Mouse (Mus musculus) limb, embryonic 14.5 days (tissue): ENCODE measurements at regions not wholly inside any gene's neighbourhood (a gene's known extent, or its start where the extent isn't known, plus 50 kb on each side); places are given as distances from the start of the nearest gene placed in this dataset.

Experiments
- ATAC-seq: fragments of 200-750 bp; cut with Nextera tagmentation; 2 replicates; pipeline ENCODE4 v1.8.0; 2017; ENCODE audit warnings: low read depth, moderate number of reproducible peaks, moderate TSS enrichment; ENCODE audit not compliant: low FRiP score
- DNase-seq: peaks from one replicate; pipeline ENCODE4 v3.0.0-alpha.2; 2015; ENCODE audit warnings: low spot score
- H3K27ac ChIP-seq: fragments of 300-500 bp; sonication (generic); replicated peaks from 2 replicates; pipeline ENCODE4 v1.5.1; 2014; ENCODE audit warnings: low read depth, mild to moderate bottlenecking, low read length, moderate library complexity, mixed read lengths
- H3K27me3 ChIP-seq: fragments of 300-500 bp; sonication (generic); 2 replicates; pipeline ENCODE4 v1.6.1; 2014; ENCODE audit warnings: low read length, mixed read lengths; ENCODE audit not compliant: control insufficient read depth, insufficient read depth
- H3K36me3 ChIP-seq: fragments of 300-500 bp; sonication (generic); 2 replicates; pipeline ENCODE4 v1.6.1; 2014; ENCODE audit warnings: mild to moderate bottlenecking, low read length, moderate library complexity, mixed read lengths; ENCODE audit not compliant: control insufficient read depth, insufficient read depth
- H3K4me1 ChIP-seq: fragments of 300-500 bp; sonication (generic); 2 replicates; pipeline ENCODE4 v1.6.1; 2014; ENCODE audit warnings: antibody characterized with exemption, low read length, mixed read lengths; ENCODE audit not compliant: control insufficient read depth, insufficient read depth
- H3K4me2 ChIP-seq: fragments of 300-500 bp; sonication (generic); replicated peaks from 2 replicates; pipeline ENCODE4 v1.6.1; 2014; ENCODE audit warnings: low read depth, mild to moderate bottlenecking, low read length, moderate library complexity; ENCODE audit not compliant: severe bottlenecking
- H3K4me3 ChIP-seq: fragments of 300-500 bp; sonication (generic); replicated peaks from 2 replicates; pipeline ENCODE4 v1.5.1; 2014; ENCODE audit warnings: low read length
- H3K9ac ChIP-seq: fragments of 300-500 bp; sonication (generic); 2 replicates; pipeline ENCODE4 v1.6.1; 2014; ENCODE audit warnings: mild to moderate bottlenecking, low read depth, low read length, moderate library complexity; ENCODE audit not compliant: severe bottlenecking
- H3K9me3 ChIP-seq: fragments of 300-500 bp; sonication (generic); 2 replicates; pipeline ENCODE4 v1.6.1; 2016; ENCODE audit warnings: low read length; ENCODE audit not compliant: control insufficient read depth
- POLR2A ChIP-seq: fragments of 200-500 bp; IDR thresholded peaks from 2 replicates; pipeline ENCODE4 v1.8.0; 2012; ENCODE audit warnings: inconsistent platforms, mild to moderate bottlenecking, moderate library complexity, borderline replicate concordance; ENCODE audit not compliant: insufficient read depth, insufficient read length; ENCODE audit errors: extremely low read depth
- WGBS: fragments of 180-500 bp; shearing (Covaris S2); extraction: QIAGEN DNeasy Blood & Tissue Kit; methylation state at CpG from one replicate; pipeline ENCODE4 v1.1.7; 2014; 5-methylcytosine and 5-hydroxymethylcytosine counted together

- Histone ChIP-seq H3K27ac (no peak overlapping the region), H3K9ac (no peak overlapping the region), H3K9me3 (no peaks in the 10 kb centered on the region), H3K4me1 (no peaks in the 10 kb centered on the region), H3K4me3 (no peak overlapping the region), H3K4me2 (no peak overlapping the region), H3K36me3 (no peaks in the 10 kb centered on the region), H3K27me3 (no peaks in the 10 kb centered on the region)
- no peak for ATAC-seq
- TF ChIP-seq POLR2A: no peak
- WGBS: 80% methylated on average over 8 of the region's 11 CpGs
- DNase-seq: no peak
Measured at GRCm38 (mm10) chr1:35754170-35754569, 314.0 kb upstream of the Hs6st1 start.

DNA sequence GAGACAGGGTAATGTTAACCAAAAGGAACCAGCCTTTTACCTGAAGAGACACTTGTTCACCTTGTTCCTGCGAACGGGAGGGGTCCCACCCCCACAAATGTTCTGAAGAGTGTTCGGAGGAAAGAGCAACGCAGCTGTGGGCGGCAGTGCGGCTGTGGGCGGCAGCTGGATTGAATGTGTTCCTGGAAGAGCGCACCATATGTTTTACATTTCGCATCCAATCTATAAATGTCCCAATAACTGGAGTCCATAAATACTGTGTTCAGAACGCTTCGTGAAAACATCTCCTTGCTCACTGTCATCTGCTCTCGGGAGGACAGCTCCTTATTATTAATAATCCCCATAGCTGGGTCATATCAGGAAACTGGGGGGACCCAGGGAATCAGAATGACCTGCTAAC, 309.2 kb upstream of the Hs6st1 start:
- H3K9ac ChIP-seq: no peak overlapping the region
- no peak overlapping the region for H3K4me3 ChIP-seq
- H3K36me3 ChIP-seq: no peaks in the 10 kb centered on the region
- 32% methylated on average over 12 of the region's 12 CpGs for WGBS
- ATAC-seq (no peak), DNase-seq (peak; percentile 52)
- no peak overlapping the region for H3K4me2 ChIP-seq
- no peak for TF ChIP-seq POLR2A
- peak overlapping the region; percentile 26; the same call in 1 of the 2 replicates for H3K27ac ChIP-seq
- no peaks in the 10 kb centered on the region for H3K4me1 ChIP-seq
- no peaks in the 10 kb centered on the region for H3K27me3 ChIP-seq
- no peaks in the 10 kb centered on the region for H3K9me3 ChIP-seq

DNA sequence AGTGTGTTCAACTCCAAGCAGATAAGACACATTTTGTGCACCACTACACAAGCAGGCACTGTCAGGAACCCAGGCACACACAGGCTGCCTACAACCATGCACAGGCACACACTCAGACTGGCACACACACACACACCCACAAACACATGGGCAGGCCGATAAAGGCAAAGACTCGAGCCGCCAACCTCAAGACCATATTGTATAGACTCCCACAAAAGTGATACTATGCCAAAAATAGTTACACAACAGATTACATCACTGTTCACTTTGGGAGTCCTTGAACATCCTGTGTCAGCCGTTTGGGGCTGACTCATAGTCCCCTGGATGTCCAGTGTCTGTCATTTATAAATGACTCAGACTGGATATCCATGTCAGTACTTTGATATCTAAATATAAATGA, 308.6 kb upstream of the Hs6st1 start:
- DNase-seq: no peak
- H3K27me3 ChIP-seq: no peaks in the 10 kb centered on the region
- 0 out of 2 replicates have a peak overlapping the region, but pooled peaks have one; percentile 26 for H3K27ac ChIP-seq
- H3K9ac ChIP-seq: no peak overlapping the region
- WGBS: 74% methylated on average over 4 of the region's 4 CpGs
- H3K4me2 ChIP-seq: no peak overlapping the region
- H3K4me1 ChIP-seq: no peaks in the 10 kb centered on the region
- H3K9me3 ChIP-seq: no peaks in the 10 kb centered on the region
- no peak for TF ChIP-seq POLR2A
- H3K4me3 ChIP-seq: no peak overlapping the region
- no peaks in the 10 kb centered on the region for H3K36me3 ChIP-seq
- ATAC-seq: peak; percentile 30; the same call in 1 of the 2 replicates

DNA sequence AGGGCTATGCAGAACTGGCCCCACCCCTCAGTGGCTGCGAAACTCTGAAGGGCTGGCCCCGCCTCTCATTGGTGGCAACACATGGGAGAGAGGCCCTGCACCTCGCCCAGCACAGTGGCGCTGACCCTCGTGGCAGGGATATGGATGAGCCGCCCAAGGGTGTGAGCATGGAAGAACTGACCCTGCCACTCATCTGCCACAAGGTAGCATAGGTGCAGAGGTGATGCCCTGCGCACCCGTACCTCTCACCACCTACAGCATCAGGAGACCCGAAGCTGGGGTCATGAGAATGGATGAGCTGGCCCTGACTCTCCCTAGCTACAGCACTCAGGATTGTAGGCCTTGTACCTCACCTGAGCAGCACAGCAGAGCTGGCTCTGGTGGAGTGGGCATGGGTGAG, 305.1 kb upstream of the Hs6st1 start:
- Histone ChIP-seq H3K9me3 (no peaks in the 10 kb centered on the region), H3K4me2 (no peak overlapping the region), H3K27me3 (no peaks in the 10 kb centered on the region), H3K4me3 (no peak overlapping the region), H3K27ac (no peak overlapping the region), H3K36me3 (no peaks in the 10 kb centered on the region), H3K9ac (no peak overlapping the region), H3K4me1 (no peaks in the 10 kb centered on the region)
- DNase-seq (no peak), ATAC-seq (no peak)
- WGBS: 85% methylated on average over 9 of the region's 9 CpGs
- no peak for TF ChIP-seq POLR2A

DNA sequence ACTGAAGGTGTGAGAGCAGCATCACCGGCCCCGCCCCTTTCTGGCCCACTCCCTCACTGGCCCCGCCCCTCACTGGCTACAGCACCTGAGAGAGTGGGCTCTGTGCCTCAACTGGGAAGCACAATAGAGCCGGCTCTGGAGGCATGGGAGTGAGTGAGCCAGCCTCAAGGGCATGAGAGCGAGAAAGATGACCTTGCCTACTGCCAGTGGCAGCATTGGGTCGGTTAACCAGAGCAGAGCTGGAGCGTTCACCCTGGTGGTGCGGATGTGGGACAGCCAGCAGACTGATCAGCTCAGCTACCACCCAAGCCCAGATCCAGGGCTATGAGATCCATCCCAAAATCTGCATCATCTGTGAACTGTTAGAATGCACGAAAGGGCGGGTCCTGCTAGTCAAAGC, 304.7 kb upstream of the Hs6st1 start:
- H3K27me3 ChIP-seq: no peaks in the 10 kb centered on the region
- no peak overlapping the region for H3K4me3 ChIP-seq
- WGBS: 77% methylated on average over 10 of the region's 10 CpGs
- H3K27ac ChIP-seq: no peak overlapping the region
- no peak for TF ChIP-seq POLR2A
- no peak overlapping the region for H3K9ac ChIP-seq
- H3K4me2 ChIP-seq: no peak overlapping the region
- ATAC-seq (no peak), DNase-seq (no peak)
- H3K4me1 ChIP-seq: no peaks in the 10 kb centered on the region
- H3K36me3 ChIP-seq: no peaks in the 10 kb centered on the region
- H3K9me3 ChIP-seq: no peaks in the 10 kb centered on the region

DNA sequence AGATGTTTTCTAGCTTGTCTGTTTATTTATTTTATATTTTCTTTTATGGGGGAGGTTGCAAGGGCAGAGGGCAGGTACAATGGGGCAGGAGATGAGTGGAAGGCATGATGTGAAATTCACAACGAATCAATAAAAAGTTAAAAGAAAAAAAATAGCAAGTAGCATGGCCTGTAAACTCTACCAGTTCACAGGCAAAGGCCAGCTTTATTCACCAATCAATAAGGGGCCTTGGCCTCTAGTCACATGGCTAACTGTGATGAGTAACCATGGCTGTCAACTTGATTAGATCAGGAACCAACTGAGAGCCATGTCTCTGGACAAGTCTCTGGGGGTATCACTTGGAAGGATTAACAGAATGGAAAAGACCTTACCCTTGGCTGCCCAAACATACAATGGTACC, 304.1 kb upstream of the Hs6st1 start:
- no peak for DNase-seq
- no peak overlapping the region for H3K4me2 ChIP-seq
- 95% methylated on average over 1 of the region's 1 CpGs for WGBS
- H3K9ac ChIP-seq: no peak overlapping the region
- TF ChIP-seq POLR2A: no peak
- no peak overlapping the region for H3K4me3 ChIP-seq
- H3K27me3 ChIP-seq: no peaks in the 10 kb centered on the region
- no peaks in the 10 kb centered on the region for H3K9me3 ChIP-seq
- H3K36me3 ChIP-seq: no peaks in the 10 kb centered on the region
- ATAC-seq: no peak
- H3K4me1 ChIP-seq: no peaks in the 10 kb centered on the region
- H3K27ac ChIP-seq: no peak overlapping the region
